Mouse (Mus musculus): ENCODE measurements at regions not wholly inside any gene's neighbourhood (a gene's known extent, or its start where the extent isn't known, plus 50 kb on each side); places are given as distances from the start of the nearest gene placed in this dataset.

DNA sequence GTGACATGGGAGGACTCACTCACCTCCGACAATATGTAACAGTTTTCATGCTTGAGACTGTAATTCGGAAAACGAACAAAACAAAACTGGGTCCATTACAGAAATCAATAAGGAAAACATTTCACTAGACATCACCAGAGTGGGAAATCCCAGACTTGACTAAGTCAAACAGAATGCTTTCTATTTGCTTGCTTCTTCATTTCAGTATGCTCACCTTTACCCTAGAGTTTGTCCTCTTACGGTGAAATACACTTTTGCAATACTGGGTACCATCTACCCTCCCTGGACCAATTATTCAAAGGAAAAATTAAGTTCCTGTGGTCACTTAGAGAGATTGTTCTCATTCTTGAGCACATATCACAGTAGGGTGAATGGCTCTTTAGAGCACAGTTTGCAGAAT is 613.4 kb upstream of the 4930412O13Rik start:
- no peak for DNase-seq

- DNase-seq = no peak
Measured at GRCm38 (mm10) chr2:9283441-9283840, 597.6 kb upstream of the 4930412O13Rik start.

- DNase-seq = no peak
Measured at GRCm38 (mm10) chr2:9285800-9286199, 595.3 kb upstream of the 4930412O13Rik start.

GRCm38 (mm10) chr2:9287077-9287476 is 594.0 kb upstream of the 4930412O13Rik start:
- DNase-seq = no peak

GRCm38 (mm10) chr2:9287623-9288022 is 593.4 kb upstream of the 4930412O13Rik start:
- DNase-seq = no peak

GRCm38 (mm10) chr2:9331630-9332352 is 549.3 kb upstream of the 4930412O13Rik start:
- DNase-seq = no peak

DNA sequence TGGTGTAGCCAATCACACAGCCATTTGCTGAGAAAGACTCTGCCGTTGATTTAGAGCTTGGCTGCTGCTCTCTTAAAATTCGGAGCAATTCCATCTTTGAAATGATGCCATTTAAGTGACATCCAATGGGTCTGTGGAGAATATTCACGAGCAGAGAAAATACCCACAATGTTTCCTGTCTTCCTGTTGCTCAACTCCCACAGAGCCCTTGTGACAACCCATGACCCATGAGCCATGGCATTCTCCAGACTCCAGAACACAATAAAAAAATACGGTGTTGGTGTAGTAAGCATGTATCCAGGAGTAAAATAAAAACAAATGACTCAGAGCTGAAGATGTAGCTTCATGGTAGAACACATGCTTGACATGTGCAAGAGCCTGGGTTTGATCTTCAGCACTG is 532.1 kb upstream of the 4930412O13Rik start:
- no peak for DNase-seq

DNA sequence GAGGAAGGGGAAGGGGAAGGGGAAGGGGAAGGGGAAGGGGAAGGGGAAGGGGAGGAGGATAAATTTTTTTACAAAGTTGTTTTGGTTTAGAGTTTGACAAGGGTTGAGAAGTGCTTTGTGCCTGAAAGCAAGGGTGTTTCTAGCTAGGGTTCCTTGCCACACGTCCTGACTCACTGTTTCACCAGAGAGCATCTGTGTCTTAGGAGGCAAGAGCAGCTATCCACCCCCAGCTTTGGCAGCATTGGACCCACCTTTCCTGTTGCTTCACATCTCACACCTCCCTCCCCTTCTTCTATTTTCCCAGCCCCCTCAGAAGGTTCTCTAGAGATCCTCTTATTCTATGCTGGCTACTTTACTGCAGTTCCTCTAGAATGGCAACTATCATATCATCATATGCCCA is 531.1 kb upstream of the 4930412O13Rik start:
- no peak for DNase-seq

- DNase-seq = no peak
Measured at GRCm38 (mm10) chr2:9352190-9352589, 528.9 kb upstream of the 4930412O13Rik start.

- DNase-seq = no peak
Measured at GRCm38 (mm10) chr2:9360020-9360419, 521.0 kb upstream of the 4930412O13Rik start.

DNA sequence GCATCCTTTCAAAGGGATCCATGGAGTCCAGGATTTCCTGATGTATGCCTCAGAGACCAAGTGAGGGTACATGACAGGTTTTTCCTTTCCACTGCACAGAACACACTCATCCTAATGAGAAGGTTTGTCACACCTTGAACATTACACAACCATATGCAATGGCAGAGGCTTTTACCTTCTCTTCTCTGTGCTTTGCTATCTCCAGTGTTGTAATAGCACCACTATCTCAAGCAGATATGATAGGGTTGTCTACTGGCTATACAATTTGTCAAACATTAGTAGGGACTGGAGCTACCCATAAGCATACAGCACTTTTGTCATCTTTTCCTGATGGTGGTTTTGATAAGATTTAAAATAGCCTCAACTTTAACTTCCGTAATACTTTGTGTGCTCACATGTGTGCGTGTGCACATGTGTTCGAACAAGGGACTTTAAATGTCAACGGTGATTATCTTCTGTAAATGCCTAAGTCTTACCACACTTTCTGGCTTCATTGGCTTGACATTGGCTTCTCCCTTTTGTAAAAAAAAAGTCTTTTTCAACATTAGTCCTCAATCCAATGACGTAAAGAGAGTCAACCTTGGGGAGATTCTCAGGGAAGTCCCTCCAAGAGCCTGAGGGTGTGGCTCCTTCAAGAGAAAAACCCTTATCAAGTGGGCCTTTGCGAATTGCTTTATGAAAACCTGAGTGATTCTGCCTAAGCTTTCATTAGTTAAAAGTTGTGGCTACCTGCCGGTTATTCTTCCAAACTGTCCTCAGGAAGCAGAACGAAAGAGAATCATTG is 513.1 kb upstream of the 4930412O13Rik start:
- no peak for DNase-seq

GRCm38 (mm10) chr2:9369572-9369971 is 511.5 kb upstream of the 4930412O13Rik start:
- no peak for DNase-seq

GRCm38 (mm10) chr2:9386566-9386965 is 494.5 kb upstream of the 4930412O13Rik start:
- no peak for DNase-seq

- no peak for DNase-seq
Measured at GRCm38 (mm10) chr2:9388058-9388457, 493.0 kb upstream of the 4930412O13Rik start.

- DNase-seq = no peak
Measured at GRCm38 (mm10) chr2:9395379-9395999, 485.6 kb upstream of the 4930412O13Rik start.

- DNase-seq = no peak
Measured at GRCm38 (mm10) chr2:9401461-9401860, 479.6 kb upstream of the 4930412O13Rik start.

DNA sequence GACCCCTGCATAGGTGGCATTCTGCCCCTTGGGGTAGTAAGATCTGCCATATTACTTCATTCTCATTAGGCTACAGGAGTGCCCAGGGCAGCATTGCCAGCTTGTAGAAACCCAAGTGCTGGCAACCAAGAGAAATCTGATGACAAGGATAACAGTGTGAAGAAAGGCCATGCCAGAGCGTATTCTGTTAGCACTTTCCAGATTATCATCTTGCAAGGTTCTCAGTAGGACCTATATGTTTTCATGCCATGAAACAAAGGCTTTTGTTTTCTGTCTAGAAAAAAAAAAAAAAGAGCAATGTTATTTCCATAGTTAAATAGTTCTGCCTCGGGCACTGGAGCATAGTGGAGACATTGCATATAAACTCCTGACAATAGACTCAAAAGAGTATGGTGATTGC is 478.8 kb upstream of the 4930412O13Rik start:
- no peak for DNase-seq

- DNase-seq = no peak
Measured at GRCm38 (mm10) chr2:9409075-9409474, 472.0 kb upstream of the 4930412O13Rik start.

DNA sequence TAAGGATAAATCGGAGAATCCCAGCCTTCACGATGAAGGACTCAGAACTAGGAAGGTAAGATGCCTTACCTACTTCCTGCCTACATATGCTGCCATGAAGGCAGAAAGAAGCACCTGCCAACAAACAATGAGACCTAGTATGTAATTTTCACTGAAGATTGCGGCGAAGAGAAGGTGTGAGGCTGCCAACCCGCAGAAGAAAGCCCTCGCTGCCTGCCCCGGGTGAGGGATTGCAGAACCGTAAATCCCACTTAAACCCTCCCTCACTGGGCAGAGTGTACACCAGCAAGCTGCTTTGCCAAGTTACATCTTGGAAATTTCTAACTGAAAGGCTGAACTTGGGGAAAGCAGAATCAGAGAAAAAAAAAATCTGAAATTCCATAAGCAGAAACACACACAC is 458.4 kb upstream of the 4930412O13Rik start:
- no peak for DNase-seq

GRCm38 (mm10) chr2:9423534-9423933 is 457.5 kb upstream of the 4930412O13Rik start:
- DNase-seq = no peak

DNA sequence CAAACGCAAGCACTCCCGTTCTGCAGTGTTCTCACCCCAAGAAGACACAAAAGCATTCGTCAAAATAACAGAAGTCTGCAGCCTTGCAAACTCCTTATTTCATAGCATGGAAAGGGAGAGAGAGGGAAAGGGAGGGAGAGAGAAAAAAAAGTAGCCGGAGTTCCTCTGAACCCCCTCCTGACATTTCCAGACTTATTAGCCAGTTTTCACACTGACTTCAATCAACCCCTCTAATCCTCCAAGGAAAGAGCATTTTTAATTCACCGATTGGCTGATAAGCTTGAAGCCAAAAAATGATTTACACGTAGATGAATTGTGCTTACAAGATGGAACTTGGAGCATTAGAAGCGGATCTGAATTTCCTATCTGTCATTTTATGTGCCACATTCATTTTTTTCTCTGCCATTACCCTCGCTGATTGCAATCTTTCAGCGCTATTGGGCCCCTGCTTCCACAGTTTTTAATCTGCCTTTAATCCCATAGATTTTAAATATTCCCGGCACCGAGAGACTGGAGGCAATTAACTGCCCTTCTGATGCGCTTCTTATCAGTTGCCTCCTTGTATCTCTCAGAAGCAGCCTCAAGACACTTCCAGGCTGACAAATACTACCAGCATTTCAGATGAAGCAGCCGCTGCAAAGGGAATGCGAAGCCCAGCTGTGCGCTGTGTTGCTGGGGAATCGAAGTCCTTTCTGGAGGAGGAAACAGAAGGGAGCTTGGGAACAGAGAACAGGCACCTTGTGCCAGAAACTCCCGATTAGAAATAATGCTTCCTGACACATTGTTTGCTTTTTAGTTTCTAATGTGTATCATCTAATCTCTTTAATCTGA is 447.7 kb upstream of the 4930412O13Rik start:
- DNase-seq = no peak

- DNase-seq = no peak
Measured at GRCm38 (mm10) chr2:9435155-9435872, 445.7 kb upstream of the 4930412O13Rik start.
